Mouse (Mus musculus): ENCODE results near the gene Ppbp.
"Not testable (repeated sequence)": the region's sequence is repeated elsewhere in the genome, so short reads cannot be mapped to it uniquely, and the experiment has no call there.

Ppbp gene

GRCm38 (mm10) chr5:90788114-90788513 is 19.8 kb downstream of the Ppbp start:
- no peak for DNase-seq (ENCODE audit: low spot score in 2 of 2)

GRCm38 (mm10) chr5:90789306-90790073 is 21.2 kb downstream of the Ppbp start:
- no peak for DNase-seq (ENCODE audit: low spot score in 2 of 2)

GRCm38 (mm10) chr5:90790074-90790502 is 21.8 kb downstream of the Ppbp start:
- no peak for DNase-seq (ENCODE audit: low spot score in 2 of 2)

- no peak for DNase-seq (ENCODE audit: low spot score in 2 of 2)
These were observed 25.9 kb downstream of the Ppbp start, which contains the start of gene Cxcl15 for GRCm38 (mm10) chr5:90794195-90794625. Gene Cxcl15 (plus strand): TSS chr5:90794534.

- DNase-seq (ENCODE audit: low spot score in 2 of 2): not testable (repeated sequence)
These were observed 27.1 kb downstream of the Ppbp start for GRCm38 (mm10) chr5:90795392-90795791.

GRCm38 (mm10) chr5:90804574-90804973 is 36.3 kb downstream of the Ppbp start:
- no peak for DNase-seq (ENCODE audit: low spot score in 2 of 2)

GRCm38 (mm10) chr5:90806050-90806449 is 37.7 kb downstream of the Ppbp start:
- no peak for DNase-seq (ENCODE audit: low spot score in 2 of 2)

- no peak for DNase-seq (ENCODE audit: low spot score in 2 of 2)
These were observed 39.0 kb downstream of the Ppbp start for GRCm38 (mm10) chr5:90807176-90807950.

Data from spleen, postnatal 14 days (tissue).